18 mouse cellular contexts compared by ENCODE assay signal in genomic region chr5:122920557-122920956, GRCm38 (mm10).
"Had no signal": no experiment of that assay in that cellular context is flagged by ENCODE, and none has a peak within 500 bp of the region (broad histone marks: within the 10 kb centered on the region; RNA-seq: fewer than 3 reads in every experiment).

No protein-coding gene starts in this region.

- ATAC-seq: liver, embryonic 12.5 days; midbrain, embryonic 15.5 days had no signal

- H3K9me3 ChIP-seq: liver, embryonic 12.5 days; midbrain, embryonic 10.5 days; midbrain, embryonic 12.5 days; midbrain, embryonic 15.5 days; neural tube, embryonic 12.5 days had no signal

- H3K4me1 ChIP-seq: midbrain, embryonic 12.5 days; midbrain, embryonic 15.5 days; neural tube, embryonic 12.5 days had no signal

- H3K27ac ChIP-seq: liver, embryonic 12.5 days; liver, embryonic 14.5 days; midbrain, embryonic 10.5 days; midbrain, embryonic 12.5 days; midbrain, embryonic 15.5 days; neural tube, embryonic 12.5 days had no signal

- H3K9ac ChIP-seq: liver, embryonic 12.5 days; liver, embryonic 14.5 days; lung, embryonic 14.5 days; midbrain, embryonic 12.5 days; midbrain, embryonic 15.5 days; neural tube, embryonic 12.5 days had no signal

- H3K4me3 ChIP-seq: liver, embryonic 12.5 days; midbrain, embryonic 10.5 days; midbrain, embryonic 12.5 days; midbrain, embryonic 15.5 days; neural tube, embryonic 12.5 days had no signal

- DNase-seq: lung, adult 18-20 months; lung, embryonic 14.5 days; lung, postnatal 10 days; lung, postnatal 4 days; retina, postnatal 1 day; right cerebral cortex, adult 18-20 months; right cerebral cortex, postnatal 25 days; right cerebral cortex, postnatal 4 days; spleen, adult 18-20 months; thymus, adult 18-20 months; thymus, postnatal 14 days; thymus, postnatal 36 days had no signal

- H3K4me2 ChIP-seq: liver, embryonic 12.5 days; lung, embryonic 14.5 days; midbrain, embryonic 12.5 days; midbrain, embryonic 15.5 days; neural tube, embryonic 12.5 days had no signal

- H3K36me3 ChIP-seq: liver, embryonic 12.5 days; midbrain, embryonic 12.5 days; midbrain, embryonic 15.5 days; neural tube, embryonic 12.5 days had no signal

- H3K27me3 ChIP-seq: liver, embryonic 12.5 days; midbrain, embryonic 12.5 days; midbrain, embryonic 15.5 days; neural tube, embryonic 12.5 days had no signal
